Mouse (Mus musculus): ENCODE data around the gene C530008M17Rik. TPM values are rescaled to one million over a fixed set of nuclear protein-coding genes. Genes with fewer than 3 reads are reported as not detected.

The C530008M17Rik gene
- total RNA-seq, 2 experiments from 2014 or later: 151 to 163 TPM

GRCm38 (mm10) chr5:76791280-76791679 lies 135.0 kb downstream of the C530008M17Rik start:
- intact Hi-C loops (cut with DNase I): no loop called here
- no peak for DNase-seq (ENCODE audit: extremely low spot score in 1 of 2, low spot score in 2 of 2)

- intact Hi-C loops (cut with DNase I): no loop called here
- DNase-seq (ENCODE audit: extremely low spot score in 1 of 2, low spot score in 2 of 2): no peak
These were observed 136.4 kb downstream of the C530008M17Rik start for GRCm38 (mm10) chr5:76792720-76793119.

- no peak for DNase-seq (ENCODE audit: extremely low spot score in 1 of 2, low spot score in 2 of 2)
These were observed 141.7 kb downstream of the C530008M17Rik start for GRCm38 (mm10) chr5:76798043-76798442.

GRCm38 (mm10) chr5:76799471-76799870 lies 143.2 kb downstream of the C530008M17Rik start:
- no peak for DNase-seq (ENCODE audit: extremely low spot score in 1 of 2, low spot score in 2 of 2)
- intact Hi-C loops (cut with DNase I): no loop called here

More at GRCm38 (mm10) chr5:76798043-76798442, 141.7 kb downstream of the C530008M17Rik start:
- intact Hi-C loops (cut with DNase I): no loop called here

GRCm38 (mm10) chr5:76809031-76809430 lies 152.7 kb downstream of the C530008M17Rik start:
- intact Hi-C loops (cut with DNase I): no loop called here
- DNase-seq (ENCODE audit: extremely low spot score in 1 of 2, low spot score in 2 of 2): no peak

- peak in 1 of 2 experiments; percentile 57 for DNase-seq (ENCODE audit: extremely low spot score in 1 of 2, low spot score in 2 of 2)
- intact Hi-C loops (cut with DNase I): no loop called here
These were observed 158.7 kb downstream of the C530008M17Rik start for GRCm38 (mm10) chr5:76815035-76815434.

- no peak for DNase-seq (ENCODE audit: extremely low spot score in 1 of 2, low spot score in 2 of 2)
These were observed 159.6 kb downstream of the C530008M17Rik start for GRCm38 (mm10) chr5:76815786-76816455.

GRCm38 (mm10) chr5:76816748-76817147 lies 160.4 kb downstream of the C530008M17Rik start:
- DNase-seq (ENCODE audit: extremely low spot score in 1 of 2, low spot score in 2 of 2): no peak
- intact Hi-C loops (cut with DNase I): no loop called here

More at GRCm38 (mm10) chr5:76815786-76816455, 159.6 kb downstream of the C530008M17Rik start:
- intact Hi-C loops (cut with DNase I): no loop called here

GRCm38 (mm10) chr5:76817678-76818077 lies 161.4 kb downstream of the C530008M17Rik start:
- DNase-seq (ENCODE audit: extremely low spot score in 1 of 2, low spot score in 2 of 2): no peak
- intact Hi-C loops (cut with DNase I): no loop called here

- intact Hi-C loops (cut with DNase I): no loop called here
- DNase-seq (ENCODE audit: extremely low spot score in 1 of 2, low spot score in 2 of 2): no peak
These were observed 162.5 kb downstream of the C530008M17Rik start for GRCm38 (mm10) chr5:76818807-76819206.

- no peak for DNase-seq (ENCODE audit: extremely low spot score in 1 of 2, low spot score in 2 of 2)
- intact Hi-C loops (cut with DNase I): no loop called here
These were observed 165.8 kb downstream of the C530008M17Rik start for GRCm38 (mm10) chr5:76822097-76822496.

GRCm38 (mm10) chr5:76828527-76829240 lies 172.4 kb downstream of the C530008M17Rik start:
- intact Hi-C loops (cut with DNase I): no loop called here
- peak; percentile 51 to 55 for DNase-seq (ENCODE audit: extremely low spot score in 1 of 2, low spot score in 2 of 2)

- DNase-seq (ENCODE audit: extremely low spot score in 1 of 2, low spot score in 2 of 2): no peak
- intact Hi-C loops (cut with DNase I): no loop called here
These were observed 176.4 kb downstream of the C530008M17Rik start for GRCm38 (mm10) chr5:76832529-76833210.

- no peak for DNase-seq (ENCODE audit: extremely low spot score in 1 of 2, low spot score in 2 of 2)
- intact Hi-C loops (cut with DNase I): no loop called here
These were observed 180.7 kb downstream of the C530008M17Rik start for GRCm38 (mm10) chr5:76837018-76837417.

GRCm38 (mm10) chr5:76839786-76840185 lies 183.5 kb downstream of the C530008M17Rik start:
- intact Hi-C loops (cut with DNase I): loop anchor here (5.0 kb wide), 3 partner anchors 57 to 252 kb away; partner anchors contain the start of gene Cep135
- DNase-seq (ENCODE audit: extremely low spot score in 1 of 2, low spot score in 2 of 2): no peak

- DNase-seq (ENCODE audit: extremely low spot score in 1 of 2, low spot score in 2 of 2): no peak
- intact Hi-C loops (cut with DNase I): loop anchor here (5.0 kb wide), 3 partner anchors 60 to 255 kb away; partner anchors contain the start of gene Cep135
These were observed 185.5 kb downstream of the C530008M17Rik start for GRCm38 (mm10) chr5:76841859-76842258.

GRCm38 (mm10) chr5:76843448-76843847 lies 187.1 kb downstream of the C530008M17Rik start:
- intact Hi-C loops (cut with DNase I): loop anchor here (5.0 kb wide), 3 partner anchors 61 to 256 kb away; partner anchors contain the start of gene Cep135
- peak; percentile 46 to 74 for DNase-seq (ENCODE audit: extremely low spot score in 1 of 2, low spot score in 2 of 2)

- intact Hi-C loops (cut with DNase I): loop anchor here (5.0 kb wide), 3 partner anchors 62 to 257 kb away; partner anchors contain the start of gene Cep135
- no peak for DNase-seq (ENCODE audit: extremely low spot score in 1 of 2, low spot score in 2 of 2)
These were observed 187.6 kb downstream of the C530008M17Rik start for GRCm38 (mm10) chr5:76843851-76844419.
